Comparison of ENCODE assay signal across 25 mouse cellular contexts in genomic region chr5:107738296-107738695, GRCm38 (mm10). TPM values are rescaled to one million over a fixed set of nuclear protein-coding genes. Genes with fewer than 3 reads are reported as not detected.
A peak's percentile ranks its signal among the peaks of the same experiment; 100 is the strongest.
DNase-seq lines count a peak whose midpoint lies in the region; ATAC-seq and TF ChIP-seq lines count a peak whose summit lies in the region.
"Had no signal": no experiment of that assay in that cellular context is flagged by ENCODE, and none has a peak within 500 bp of the region (broad histone marks: within the 10 kb centered on the region; RNA-seq: fewer than 3 reads in every experiment).

No protein-coding gene starts in this region.

- no peak for TF ChIP-seq CTCF in liver, postnatal 0 days (IDR thresholded peaks at IDR 0.05; ENCODE audit: low read depth)

- no peaks in the 10 kb centered on the region for H3K9me3 ChIP-seq in liver, postnatal 0 days (ENCODE audit: low read length)
- no peaks in the 10 kb centered on the region for H3K9me3 ChIP-seq in liver, embryonic 12.5 days (replicated peaks)
- no peaks in the 10 kb centered on the region for H3K9me3 ChIP-seq in hindbrain, embryonic 14.5 days (ENCODE audit: control insufficient read depth, low read length)
- H3K9me3 ChIP-seq: forebrain, embryonic 10.5 days; forebrain, embryonic 13.5 days; heart, embryonic 13.5 days; hindbrain, embryonic 13.5 days had no signal

- no peak for TF ChIP-seq EP300 in liver, postnatal 0 days (IDR thresholded peaks at IDR 0.05; ENCODE audit: low read depth)

- no peak for TF ChIP-seq POLR2A in myocyte (IDR thresholded peaks at IDR 0.05; ENCODE audit: insufficient read length, low read depth)

- H3K4me2 ChIP-seq in liver, postnatal 0 days (ENCODE audit: low read depth, low read length) = no peak overlapping the region
- no peak overlapping the region for H3K4me2 ChIP-seq in liver, embryonic 12.5 days
- no peak overlapping the region for H3K4me2 ChIP-seq in myocyte (ENCODE audit: low read depth)
- H3K4me2 ChIP-seq in hindbrain, embryonic 14.5 days (replicated peaks) = no peak overlapping the region
- H3K4me2 ChIP-seq: forebrain, embryonic 13.5 days; heart, embryonic 13.5 days; hindbrain, embryonic 13.5 days had no signal

- H3K27ac ChIP-seq in liver, postnatal 0 days (ENCODE audit: low read depth) = peak overlapping the region; percentile 60
- no peak overlapping the region for H3K27ac ChIP-seq in liver, embryonic 12.5 days
- no peak overlapping the region for H3K27ac ChIP-seq in hindbrain, embryonic 14.5 days
- H3K27ac ChIP-seq: forebrain, embryonic 10.5 days; forebrain, embryonic 13.5 days; heart, embryonic 13.5 days; hindbrain, embryonic 10.5 days; hindbrain, embryonic 13.5 days; hindbrain, postnatal 0 days had no signal

- peaks cover 2% of the 10 kb centered on the region; the same call in 1 of the 2 replicates for H3K36me3 ChIP-seq in liver, postnatal 0 days (replicated peaks; ENCODE audit: insufficient read depth, low read length)
- peaks cover 27% of the 10 kb centered on the region for H3K36me3 ChIP-seq in liver, embryonic 12.5 days
- no peaks in the 10 kb centered on the region for H3K36me3 ChIP-seq in myocyte (ENCODE audit: control insufficient read depth, insufficient read depth)
- H3K36me3 ChIP-seq in hindbrain, embryonic 14.5 days (replicated peaks; ENCODE audit: control insufficient read depth, insufficient read depth) = no peaks in the 10 kb centered on the region

- DNase-seq in liver, postnatal 0 days = no peak
- peak; percentile 55 for DNase-seq in thymus, postnatal 14 days
- DNase-seq in thymus, postnatal 4 days = peak; percentile 59
- no peak for DNase-seq in hindbrain, embryonic 14.5 days (ENCODE audit: low spot score)
- DNase-seq in spleen, adult 12 weeks (ENCODE audit: low spot score) = no peak
- DNase-seq in kidney, adult 9 months = no peak
- DNase-seq: adrenal gland, adult 8-10 months; adrenal gland, postnatal 25 days; cerebellum, adult 18-20 months; cerebellum, adult 9-10 months; cerebellum, postnatal 14 days; gastrocnemius, postnatal 10 days; heart, adult 18-20 months had no signal

- no peak overlapping the region for H3K4me3 ChIP-seq in liver, postnatal 0 days (ENCODE audit: low read depth, low read length)
- no peak overlapping the region for H3K4me3 ChIP-seq in liver, embryonic 12.5 days
- H3K4me3 ChIP-seq in myocyte = no peak overlapping the region
- H3K4me3 ChIP-seq in hindbrain, embryonic 14.5 days (replicated peaks; ENCODE audit: low read length) = no peak overlapping the region
- H3K4me3 ChIP-seq: forebrain, embryonic 10.5 days; forebrain, embryonic 13.5 days; heart, embryonic 13.5 days; hindbrain, embryonic 10.5 days; hindbrain, embryonic 13.5 days had no signal

- no peak overlapping the region for H3ac ChIP-seq in myocyte (ENCODE audit: control insufficient read depth, insufficient read length)

- 85% methylated on average over 3 of the region's 3 CpGs for WGBS in liver, postnatal 0 days (ENCODE audit: insufficient replicate concordance)
- 76% methylated on average over 3 of the region's 3 CpGs for WGBS in liver, embryonic 12.5 days (ENCODE audit: insufficient replicate concordance)
- 81% methylated on average over 3 of the region's 3 CpGs for WGBS in hindbrain, embryonic 14.5 days

- no peaks in the 10 kb centered on the region for H3K79me2 ChIP-seq in myocyte (ENCODE audit: control insufficient read depth, insufficient read depth)

- H3K4me1 ChIP-seq in liver, postnatal 0 days (ENCODE audit: insufficient read depth) = no peaks in the 10 kb centered on the region
- H3K4me1 ChIP-seq in liver, embryonic 12.5 days = no peaks in the 10 kb centered on the region
- H3K4me1 ChIP-seq in hindbrain, embryonic 14.5 days (replicated peaks; ENCODE audit: control insufficient read depth, insufficient read depth, low read length) = no peaks in the 10 kb centered on the region
- H3K4me1 ChIP-seq: forebrain, embryonic 10.5 days; forebrain, embryonic 13.5 days; heart, embryonic 13.5 days; hindbrain, embryonic 10.5 days; hindbrain, embryonic 13.5 days had no signal

- H3K9ac ChIP-seq in liver, postnatal 0 days (replicated peaks) = no peak overlapping the region
- H3K9ac ChIP-seq in liver, embryonic 12.5 days = no peak overlapping the region
- H3K9ac ChIP-seq in hindbrain, embryonic 14.5 days = no peak overlapping the region
- H3K9ac ChIP-seq: forebrain, embryonic 13.5 days; heart, embryonic 13.5 days; hindbrain, embryonic 13.5 days had no signal

- peak; percentile 38; the same call in 1 of the 2 replicates for ATAC-seq in liver, postnatal 0 days
- ATAC-seq in liver, embryonic 12.5 days = no peak
- no peak for ATAC-seq in hindbrain, embryonic 14.5 days (ENCODE audit: low FRiP score)
- ATAC-seq: activated CD4-positive, CD25-positive, alpha-beta regulatory T cell, adult 4 months; forebrain, embryonic 13.5 days; forebrain, embryonic 16.5 days; hindbrain, postnatal 0 days had no signal

- no peaks in the 10 kb centered on the region for H3K27me3 ChIP-seq in liver, postnatal 0 days (ENCODE audit: insufficient read depth, low read length)
- peaks cover 28% of the 10 kb centered on the region; the same call in 1 of the 2 replicates for H3K27me3 ChIP-seq in liver, embryonic 12.5 days (replicated peaks)
- H3K27me3 ChIP-seq in myocyte (ENCODE audit: control insufficient read depth, insufficient read depth, insufficient read length) = no peaks in the 10 kb centered on the region
- no peaks in the 10 kb centered on the region for H3K27me3 ChIP-seq in hindbrain, embryonic 14.5 days (ENCODE audit: control insufficient read depth, insufficient read depth, low read length)
- H3K27me3 ChIP-seq: forebrain, embryonic 13.5 days; hindbrain, embryonic 13.5 days had no signal

TF ChIP-seq in myocyte, 11 proteins besides CTCF, POLR2A, EP300 and RAD21:
- peak in 1 of 3 experiments; percentile 60 for TF ChIP-seq MYOD1 (IDR thresholded peaks at IDR 0.05; ENCODE audit: control insufficient read depth in 1 of 3, insufficient read length in 2 of 3, low read depth in 2 of 3)
- TF ChIP-seq POLR2AphosphoS2 (IDR thresholded peaks at IDR 0.05; ENCODE audit: insufficient read length, low read depth) = no peak
- peak in 2 of 3 experiments; percentile 25 to 36 for TF ChIP-seq MYOG (IDR thresholded peaks at IDR 0.05; ENCODE audit: control insufficient read depth in 1 of 3, insufficient read depth in 1 of 3, insufficient read length in 2 of 3, low read depth in 2 of 3)

RNA-seq across cellular contexts. Expression of gene Gfi1, which starts 12.5 kb away (rescaled TPM):
- polyA plus RNA-seq in liver, postnatal 0 days (2015; fragmentation: Nextera tagmentation; extraction: Ambion mirVana) = 1.3 and 1.4 TPM in 2 replicates
- 0.74 and 1.0 TPM in 2 replicates for polyA plus RNA-seq in liver, embryonic 12.5 days (2016; fragmentation: Nextera tagmentation; extraction: Ambion mirVana)
- 0.78 TPM for polyA plus RNA-seq in myocyte (2012; fragmentation: generic; extraction: Trizol)
- polyA plus RNA-seq in hindbrain, embryonic 14.5 days (2014; fragmentation: Nextera tagmentation; extraction: Ambion mirVana) = 0.08 TPM in 1 of 2 replicates, not detected in the other
- polyA plus RNA-seq: embryonic facial prominence, embryonic 11.5 days; forebrain, embryonic 10.5 days; forebrain, embryonic 13.5 days; forebrain, embryonic 16.5 days; heart, embryonic 13.5 days; heart, postnatal 0 days; hindbrain, embryonic 13.5 days had no signal

Comparison
In these comparisons a context has a peak if more than half of its experiments do, and no peak if none do; other contexts are left out.
1. DNase-seq: peak in thymus, postnatal 14 days (single experiment) and thymus, postnatal 4 days (single experiment); none in liver, postnatal 0 days (single experiment), hindbrain, embryonic 14.5 days (single experiment), spleen, adult 12 weeks (single experiment) and kidney, adult 9 months (single experiment).